Mouse (Mus musculus): ENCODE measurements around the gene Keap1. TPM values are rescaled to one million over a fixed set of nuclear protein-coding genes. Genes with fewer than 3 reads are reported as not detected.

Keap1 gene
- polyA plus RNA-seq, 1 experiment from 2014 or later = 51.5 TPM

DNA sequence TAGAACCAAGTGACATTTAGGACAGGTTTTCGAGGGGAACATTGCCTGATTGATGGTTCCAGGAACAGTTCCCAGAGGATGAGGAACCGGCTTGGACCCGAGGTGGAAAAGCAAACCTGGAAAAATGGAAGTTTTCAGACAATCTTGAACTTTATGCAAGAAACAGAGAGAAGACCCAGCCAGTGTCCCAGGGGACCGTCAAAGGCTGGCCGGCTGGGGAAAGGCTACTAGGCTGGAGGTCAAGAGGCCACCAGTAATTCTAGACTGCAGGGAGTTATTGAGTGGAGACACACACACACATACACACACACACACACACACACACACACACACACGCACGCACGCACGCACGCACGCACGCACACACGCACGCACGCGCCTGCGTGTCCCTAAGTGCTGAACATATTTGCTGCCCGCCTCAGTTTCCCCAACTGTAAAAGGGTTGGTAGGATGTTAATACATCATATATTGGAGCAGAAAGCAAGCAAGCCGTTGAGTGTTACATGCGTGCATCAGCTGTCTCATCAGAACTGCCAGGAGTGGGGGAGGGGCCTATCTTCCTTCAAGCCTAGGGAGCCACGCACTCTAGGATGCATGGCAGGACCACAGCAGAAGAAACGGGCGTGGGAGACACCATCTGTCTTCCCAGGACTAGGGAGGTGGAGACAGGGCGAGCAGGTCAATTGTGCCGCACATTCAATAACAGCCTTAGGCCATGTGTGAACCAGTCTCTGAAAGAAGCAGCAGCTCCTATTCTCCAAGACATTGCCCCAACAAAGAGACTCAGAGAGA is 22.9 kb downstream of the Keap1 start:
- no peak for ATAC-seq (replicated peaks; ENCODE audit: extremely low read depth, insufficient read depth, low FRiP score)
- Histone ChIP-seq H3K27ac (ENCODE audit: low read length) (no peak overlapping the region), H3K9me3 (replicated peaks; ENCODE audit: control insufficient read depth, low read length) (no peaks in the 10 kb centered on the region; the same call in 1 of the 2 replicates), H3K36me3 (ENCODE audit: control insufficient read depth, insufficient read depth) (0 out of 2 replicates have a peak, but pooled peaks cover 3% of the 10 kb centered on the region), H3K4me1 (ENCODE audit: control insufficient read depth, insufficient read depth, low read length) (peaks cover 6% of the 10 kb centered on the region), H3K27me3 (ENCODE audit: control insufficient read depth, insufficient read depth, low read length) (no peaks in the 10 kb centered on the region), H3K9ac (ENCODE audit: low read length) (no peak overlapping the region), H3K4me2 (ENCODE audit: low read depth, low read length) (no peak overlapping the region), H3K4me3 (ENCODE audit: low read length) (no peak overlapping the region)
- 61% methylated on average over 25 of the region's 25 CpGs for WGBS

DNA sequence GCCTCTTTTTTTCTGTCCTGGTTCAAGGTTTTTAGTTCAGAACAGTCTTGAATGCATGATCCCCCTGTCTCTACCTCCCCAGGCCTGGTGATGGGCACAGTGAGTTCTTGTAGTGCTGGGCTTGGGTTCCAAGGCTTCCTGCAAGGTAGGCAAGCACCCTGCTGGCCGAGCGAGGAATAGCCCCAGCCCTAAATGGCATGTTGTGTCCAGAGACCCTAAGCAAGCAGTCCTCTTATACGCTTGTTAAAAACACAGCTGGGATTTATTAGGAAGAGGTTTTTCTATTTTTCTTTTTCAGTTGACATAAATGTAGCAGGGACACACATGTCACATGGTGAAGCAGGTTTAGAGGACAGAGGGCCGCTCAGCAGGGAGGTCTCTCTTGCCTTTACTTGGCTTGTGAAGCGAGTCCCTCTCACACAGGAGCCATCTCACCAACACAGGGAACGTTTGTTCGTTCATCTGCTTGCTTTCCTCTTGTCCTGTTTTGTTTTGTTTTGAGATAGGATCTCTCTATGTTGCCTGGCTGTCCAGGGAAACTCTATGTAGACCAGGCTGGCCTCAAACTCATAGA is 25.5 kb downstream of the Keap1 start:
- no peak overlapping the region for H3K9ac ChIP-seq (ENCODE audit: low read length)
- H3K36me3 ChIP-seq (ENCODE audit: control insufficient read depth, insufficient read depth) = peaks cover 7% of the 10 kb centered on the region; the same call in 1 of the 2 replicates
- no peak overlapping the region for H3K4me2 ChIP-seq (ENCODE audit: low read depth, low read length)
- ATAC-seq (replicated peaks; ENCODE audit: extremely low read depth, insufficient read depth, low FRiP score) = no peak
- H3K9me3 ChIP-seq (replicated peaks; ENCODE audit: control insufficient read depth, low read length) = no peaks in the 10 kb centered on the region
- WGBS = 42% methylated on average over 7 of the region's 7 CpGs
- no peak overlapping the region for H3K27ac ChIP-seq (ENCODE audit: low read length)
- no peaks in the 10 kb centered on the region for H3K4me1 ChIP-seq (ENCODE audit: control insufficient read depth, insufficient read depth, low read length)
- H3K27me3 ChIP-seq (ENCODE audit: control insufficient read depth, insufficient read depth, low read length) = no peaks in the 10 kb centered on the region
- H3K4me3 ChIP-seq (ENCODE audit: low read length) = no peak overlapping the region

DNA sequence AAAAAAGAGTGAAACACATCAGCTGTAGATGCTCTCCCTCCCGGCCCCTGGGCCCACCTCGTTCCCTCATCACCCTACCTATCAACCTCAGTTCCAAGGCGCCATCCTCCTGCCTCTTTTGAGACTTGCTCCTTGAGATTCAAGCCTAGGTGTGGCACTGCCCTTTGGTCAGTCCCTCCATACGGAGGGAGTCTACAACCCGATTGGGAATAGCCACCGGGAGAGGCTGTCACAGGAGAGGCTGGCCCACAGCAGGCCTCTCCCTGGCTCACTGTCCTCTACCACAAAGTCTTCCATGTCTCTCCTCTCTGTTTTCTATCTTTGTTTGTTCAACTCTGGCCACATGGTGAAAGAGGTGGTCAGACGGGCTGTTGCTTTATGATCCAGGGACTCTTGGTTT is 27.5 kb downstream of the Keap1 start:
- peaks cover 13% of the 10 kb centered on the region; the same call in 1 of the 2 replicates for H3K36me3 ChIP-seq (ENCODE audit: control insufficient read depth, insufficient read depth)
- H3K4me3 ChIP-seq (ENCODE audit: low read length) = no peak overlapping the region
- no peaks in the 10 kb centered on the region for H3K4me1 ChIP-seq (ENCODE audit: control insufficient read depth, insufficient read depth, low read length)
- no peaks in the 10 kb centered on the region for H3K27me3 ChIP-seq (ENCODE audit: control insufficient read depth, insufficient read depth, low read length)
- H3K4me2 ChIP-seq (ENCODE audit: low read depth, low read length) = no peak overlapping the region
- no peak overlapping the region for H3K9ac ChIP-seq (ENCODE audit: low read length)
- H3K9me3 ChIP-seq (replicated peaks; ENCODE audit: control insufficient read depth, low read length) = no peaks in the 10 kb centered on the region
- no peak overlapping the region for H3K27ac ChIP-seq (ENCODE audit: low read length)
- ATAC-seq (replicated peaks; ENCODE audit: extremely low read depth, insufficient read depth, low FRiP score) = no peak
- WGBS = 86% methylated on average over 7 of the region's 7 CpGs

DNA sequence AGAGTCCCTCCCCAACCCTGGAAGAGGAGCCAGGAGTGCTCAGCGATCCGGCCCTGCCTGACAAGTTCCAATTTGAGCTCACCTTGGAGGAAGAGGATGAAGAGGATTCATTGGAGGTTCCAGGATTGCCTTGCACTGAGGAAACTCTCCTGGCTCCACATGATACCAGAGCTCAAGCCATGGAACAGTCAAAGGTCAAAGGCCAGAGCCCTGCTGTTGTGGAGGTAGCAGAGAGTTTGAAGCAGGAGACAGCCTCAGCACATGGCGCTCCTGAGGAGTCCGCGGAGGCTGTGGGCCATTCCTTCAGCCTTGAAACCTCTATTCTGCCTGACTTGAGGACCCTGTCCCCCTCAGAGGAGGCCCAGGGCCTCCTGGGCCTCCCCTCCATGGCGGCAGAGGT is 28.3 kb downstream of the Keap1 start:
- no peak overlapping the region for H3K27ac ChIP-seq (ENCODE audit: low read length)
- 67% methylated on average over 6 of the region's 6 CpGs for WGBS
- ATAC-seq (replicated peaks; ENCODE audit: extremely low read depth, insufficient read depth, low FRiP score) = no peak
- H3K36me3 ChIP-seq (ENCODE audit: control insufficient read depth, insufficient read depth) = peaks cover 15% of the 10 kb centered on the region; the same call in 1 of the 2 replicates
- H3K4me1 ChIP-seq (ENCODE audit: control insufficient read depth, insufficient read depth, low read length) = no peaks in the 10 kb centered on the region
- H3K9ac ChIP-seq (ENCODE audit: low read length) = no peak overlapping the region
- H3K4me3 ChIP-seq (ENCODE audit: low read length) = no peak overlapping the region
- H3K9me3 ChIP-seq (replicated peaks; ENCODE audit: control insufficient read depth, low read length) = no peaks in the 10 kb centered on the region
- H3K27me3 ChIP-seq (ENCODE audit: control insufficient read depth, insufficient read depth, low read length) = no peaks in the 10 kb centered on the region
- H3K4me2 ChIP-seq (ENCODE audit: low read depth, low read length) = no peak overlapping the region

DNA sequence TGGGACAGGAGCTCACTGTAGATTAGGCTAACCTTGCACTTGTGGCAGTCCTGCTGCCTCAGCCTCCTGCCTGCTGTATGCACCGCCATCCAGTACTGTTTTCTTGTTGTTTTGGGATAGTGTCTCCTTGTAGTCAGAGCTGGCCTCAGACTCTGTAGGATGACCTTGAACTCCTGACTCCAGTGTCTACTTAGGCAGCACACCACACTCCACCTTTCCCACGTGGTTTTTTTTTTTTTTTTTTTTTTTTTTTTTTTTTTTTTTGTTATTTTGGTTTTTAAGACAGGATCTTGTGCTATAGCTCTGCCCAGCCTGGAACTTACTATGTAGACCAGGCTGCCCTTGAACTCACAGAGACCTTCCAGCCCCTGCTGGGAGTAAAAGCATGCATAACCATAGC is 30.5 kb downstream of the Keap1 start:
- Histone ChIP-seq H3K36me3 (ENCODE audit: control insufficient read depth, insufficient read depth) (peaks cover 15% of the 10 kb centered on the region; the same call in 1 of the 2 replicates), H3K9ac (ENCODE audit: low read length) (no peak overlapping the region), H3K9me3 (replicated peaks; ENCODE audit: control insufficient read depth, low read length) (no peaks in the 10 kb centered on the region), H3K4me1 (ENCODE audit: control insufficient read depth, insufficient read depth, low read length) (no peaks in the 10 kb centered on the region), H3K27me3 (ENCODE audit: control insufficient read depth, insufficient read depth, low read length) (no peaks in the 10 kb centered on the region), H3K4me3 (ENCODE audit: low read length) (no peak overlapping the region), H3K27ac (ENCODE audit: low read length) (no peak overlapping the region), H3K4me2 (ENCODE audit: low read depth, low read length) (no peak overlapping the region)
- ATAC-seq (replicated peaks; ENCODE audit: extremely low read depth, insufficient read depth, low FRiP score) = no peak
- 71% methylated on average over 2 of the region's 2 CpGs for WGBS

DNA sequence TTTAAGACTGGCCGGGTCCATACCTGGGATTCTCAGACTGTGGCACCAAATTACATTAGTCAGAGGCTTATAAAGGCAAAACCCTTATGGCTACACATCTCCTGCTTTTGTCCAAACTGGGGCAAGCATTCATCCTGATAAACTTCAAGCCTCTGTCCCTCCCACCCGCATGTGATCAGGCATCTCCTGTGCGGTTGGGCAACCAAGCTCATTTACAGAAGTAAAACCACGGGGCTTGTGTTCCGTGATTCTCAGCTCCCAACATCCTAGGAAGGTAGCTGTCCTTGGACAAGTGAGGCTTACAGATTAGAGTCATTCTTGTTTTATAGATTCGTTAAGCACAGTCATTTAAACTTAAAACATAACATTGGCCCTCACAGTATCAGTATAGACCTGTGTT is 32.3 kb downstream of the Keap1 start:
- H3K9me3 ChIP-seq (replicated peaks; ENCODE audit: control insufficient read depth, low read length) = no peaks in the 10 kb centered on the region
- no peaks in the 10 kb centered on the region for H3K4me1 ChIP-seq (ENCODE audit: control insufficient read depth, insufficient read depth, low read length)
- H3K36me3 ChIP-seq (ENCODE audit: control insufficient read depth, insufficient read depth) = peaks cover 15% of the 10 kb centered on the region; the same call in 1 of the 2 replicates
- H3K27me3 ChIP-seq (ENCODE audit: control insufficient read depth, insufficient read depth, low read length) = no peaks in the 10 kb centered on the region
- no peak overlapping the region for H3K9ac ChIP-seq (ENCODE audit: low read length)
- ATAC-seq (replicated peaks; ENCODE audit: extremely low read depth, insufficient read depth, low FRiP score) = no peak
- no peak overlapping the region for H3K4me3 ChIP-seq (ENCODE audit: low read length)
- no peak overlapping the region for H3K4me2 ChIP-seq (ENCODE audit: low read depth, low read length)
- no peak overlapping the region for H3K27ac ChIP-seq (ENCODE audit: low read length)
- 89% methylated on average over 6 of the region's 6 CpGs for WGBS

DNA sequence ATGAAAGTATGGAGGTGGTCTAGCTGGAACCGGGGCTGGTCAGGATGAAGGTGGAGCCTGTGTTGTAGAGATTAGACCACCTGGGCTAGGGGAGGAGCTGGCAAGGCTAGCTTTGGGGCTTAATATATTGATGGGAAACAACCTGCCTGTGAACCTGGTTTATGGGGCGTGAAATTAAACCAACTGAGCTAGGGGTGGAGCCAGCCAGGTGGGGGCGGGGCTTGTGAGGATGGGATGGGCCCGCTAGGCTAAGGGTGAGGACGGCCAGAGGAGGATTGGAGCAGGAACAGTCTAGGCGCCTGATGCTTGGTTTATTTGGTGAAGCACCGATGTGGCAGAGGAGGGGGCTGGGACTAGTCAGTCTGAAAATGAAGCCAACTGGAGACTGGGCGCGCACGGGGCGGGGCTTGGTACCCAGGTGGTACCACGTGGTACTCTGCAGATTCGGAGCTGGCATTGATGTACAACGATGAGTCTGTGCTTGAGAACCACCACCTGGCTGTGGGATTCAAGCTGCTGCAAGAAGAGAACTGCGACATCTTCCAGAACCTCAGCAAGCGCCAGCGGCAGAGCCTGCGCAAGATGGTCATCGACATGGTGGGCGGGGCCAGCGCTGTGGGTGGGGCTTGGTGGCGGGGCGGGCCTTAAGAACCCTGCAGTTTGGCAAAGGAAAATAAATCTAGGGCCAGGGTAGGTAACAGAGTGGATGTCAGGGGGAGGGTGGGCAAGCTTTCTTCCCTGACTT is 34.5 kb downstream of the Keap1 start:
- 21% methylated on average over 23 of the region's 23 CpGs for WGBS
- H3K4me1 ChIP-seq (ENCODE audit: control insufficient read depth, insufficient read depth, low read length) = no peaks in the 10 kb centered on the region
- H3K9me3 ChIP-seq (replicated peaks; ENCODE audit: control insufficient read depth, low read length) = no peaks in the 10 kb centered on the region
- ATAC-seq (replicated peaks; ENCODE audit: extremely low read depth, insufficient read depth, low FRiP score) = peak; percentile 14; the same call in 1 of the 2 replicates
- peaks cover 13% of the 10 kb centered on the region; the same call in 1 of the 2 replicates for H3K36me3 ChIP-seq (ENCODE audit: control insufficient read depth, insufficient read depth)
- H3K4me2 ChIP-seq (ENCODE audit: low read depth, low read length) = peak overlapping the region; percentile 48
- H3K27me3 ChIP-seq (ENCODE audit: control insufficient read depth, insufficient read depth, low read length) = no peaks in the 10 kb centered on the region
- H3K27ac ChIP-seq (ENCODE audit: low read length) = no peak overlapping the region
- H3K4me3 ChIP-seq (ENCODE audit: low read length) = peak overlapping the region; percentile 24; the same call in 1 of the 2 replicates
- H3K9ac ChIP-seq (ENCODE audit: low read length) = no peak overlapping the region

DNA sequence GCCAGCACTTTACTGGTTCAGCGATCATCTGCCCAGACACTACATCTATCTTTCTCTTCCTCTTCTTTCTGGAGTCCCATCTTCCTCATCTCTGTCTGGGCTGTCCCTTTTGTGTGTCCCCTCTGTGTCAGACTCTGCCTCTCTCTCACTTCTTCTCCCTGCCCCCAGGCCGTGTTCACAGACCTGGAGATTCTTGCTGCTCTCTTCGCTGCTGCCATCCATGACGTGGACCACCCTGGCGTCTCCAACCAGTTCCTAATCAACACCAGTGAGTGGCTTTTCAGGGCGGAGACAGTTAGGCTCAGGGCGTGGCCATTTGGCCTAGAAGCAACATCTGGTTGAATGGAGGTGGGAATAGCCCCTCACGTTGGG is 35.0 kb downstream of the Keap1 start:
- Histone ChIP-seq H3K36me3 (ENCODE audit: control insufficient read depth, insufficient read depth) (peaks cover 13% of the 10 kb centered on the region; the same call in 1 of the 2 replicates), H3K27me3 (ENCODE audit: control insufficient read depth, insufficient read depth, low read length) (no peaks in the 10 kb centered on the region), H3K27ac (ENCODE audit: low read length) (no peak overlapping the region), H3K4me1 (ENCODE audit: control insufficient read depth, insufficient read depth, low read length) (no peaks in the 10 kb centered on the region), H3K9me3 (replicated peaks; ENCODE audit: control insufficient read depth, low read length) (no peaks in the 10 kb centered on the region), H3K4me3 (ENCODE audit: low read length) (no peak overlapping the region), H3K4me2 (ENCODE audit: low read depth, low read length) (no peak overlapping the region), H3K9ac (ENCODE audit: low read length) (no peak overlapping the region)
- 40% methylated on average over 8 of the region's 8 CpGs for WGBS
- no peak for ATAC-seq (replicated peaks; ENCODE audit: extremely low read depth, insufficient read depth, low FRiP score)

DNA sequence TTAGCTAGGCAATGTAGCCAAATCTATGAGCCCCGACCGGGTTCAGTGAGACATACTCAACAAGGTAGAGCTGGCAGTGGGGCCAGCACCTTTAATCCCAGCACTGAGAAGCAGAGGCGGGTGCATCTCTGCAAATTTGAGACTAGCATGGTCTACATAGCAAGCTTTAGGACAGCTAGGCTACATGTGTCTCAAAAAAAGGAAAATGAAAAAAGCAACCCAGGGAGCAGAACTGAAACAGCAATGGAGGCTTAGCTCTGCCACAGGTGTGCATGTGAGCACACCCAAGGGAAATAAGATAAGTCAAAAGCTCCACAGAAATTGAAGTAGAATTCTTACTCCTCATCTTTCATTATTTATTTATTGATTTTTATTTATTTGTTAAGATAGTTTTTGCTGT is 40.2 kb downstream of the Keap1 start:
- Histone ChIP-seq H3K4me3 (ENCODE audit: low read length) (no peak overlapping the region), H3K9me3 (replicated peaks; ENCODE audit: control insufficient read depth, low read length) (no peaks in the 10 kb centered on the region), H3K9ac (ENCODE audit: low read length) (no peak overlapping the region), H3K4me2 (ENCODE audit: low read depth, low read length) (no peak overlapping the region), H3K27ac (ENCODE audit: low read length) (no peak overlapping the region), H3K36me3 (ENCODE audit: control insufficient read depth, insufficient read depth) (0 out of 2 replicates have a peak, but pooled peaks cover 5% of the 10 kb centered on the region), H3K4me1 (ENCODE audit: control insufficient read depth, insufficient read depth, low read length) (peaks cover 2% of the 10 kb centered on the region; the same call in 1 of the 2 replicates), H3K27me3 (ENCODE audit: control insufficient read depth, insufficient read depth, low read length) (no peaks in the 10 kb centered on the region)
- ATAC-seq (replicated peaks; ENCODE audit: extremely low read depth, insufficient read depth, low FRiP score) = no peak
- WGBS = 89% methylated on average over 3 of the region's 3 CpGs

Data from heart, embryonic 16.5 days (tissue).